Mouse (Mus musculus) C2C12 (cell line): ENCODE results near the gene Minar1. TPM values are rescaled to one million over a fixed set of nuclear protein-coding genes. Genes with fewer than 3 reads are reported as not detected.

ENCODE experiments used
- H3K27me3 ChIP-seq: one replicate; pipeline ENCODE4 v1.6.1; 2011; ENCODE audit not compliant: control insufficient read depth, insufficient read depth, insufficient read length
- H3K36me3 ChIP-seq: one replicate; pipeline ENCODE4 v1.6.1; 2011; ENCODE audit not compliant: control insufficient read depth, insufficient read depth
- H3K4me3 ChIP-seq: one replicate; pipeline ENCODE4 v1.5.1; 2011; ENCODE audit warnings: mild to moderate bottlenecking, control low read depth; ENCODE audit not compliant: poor library complexity, insufficient read depth, severe bottlenecking
- H3K79me2 ChIP-seq: one replicate; pipeline ENCODE4 v1.6.1; 2011; ENCODE audit not compliant: control insufficient read depth, insufficient read depth
- H3K79me3 ChIP-seq: one replicate; pipeline ENCODE4 v1.6.1; 2011; ENCODE audit warnings: low read depth, control low read depth
- H3ac ChIP-seq: one replicate; pipeline ENCODE3; 2011; ENCODE audit warnings: low read depth; ENCODE audit not compliant: control insufficient read depth, insufficient read length
- CEBPB ChIP-seq: IDR thresholded peaks from one replicate; pipeline ENCODE4 v1.6.1; 2011; ENCODE audit warnings: low read depth, mild to moderate bottlenecking, control low read depth, moderate library complexity
- CTCF ChIP-seq: IDR thresholded peaks from one replicate; pipeline ENCODE4 v1.5.1; 2011; ENCODE audit not compliant: control insufficient read depth, insufficient read depth, insufficient read length
- FOSL1 ChIP-seq: IDR thresholded peaks from one replicate; pipeline ENCODE4 v1.8.0; 2011; ENCODE audit warnings: mild to moderate bottlenecking, low read length; ENCODE audit not compliant: poor library complexity, insufficient read depth, severe bottlenecking
- MAX ChIP-seq: IDR thresholded peaks from one replicate; pipeline ENCODE4 v1.6.1; 2011; ENCODE audit warnings: mild to moderate bottlenecking, control low read depth
- MYOD1 ChIP-seq: IDR thresholded peaks from one replicate; pipeline ENCODE4 v1.6.1; 2011; ENCODE audit warnings: low read depth; ENCODE audit not compliant: control insufficient read depth, insufficient read length
- MYOG ChIP-seq: IDR thresholded peaks from one replicate; pipeline ENCODE4 v1.6.1; 2011; ENCODE audit not compliant: control insufficient read depth, insufficient read length; ENCODE audit errors: extremely low read depth
- USF1 ChIP-seq: IDR thresholded peaks from one replicate; pipeline ENCODE4 v1.6.1; 2011; ENCODE audit warnings: low read depth, mild to moderate bottlenecking, control low read depth, moderate library complexity
- long read RNA-seq, 2 experiments: library from polyadenylated mRNA; unstranded; transcript quantifications; one replicate each; pipeline ENCODE4 v2.0.0; 2019 to 2020
- polyA plus RNA-seq: library from polyadenylated mRNA; unstranded; fragments of >200 nt; fragmentation: generic; extraction: Trizol; gene quantifications from one replicate; pipeline ENCODE4 v1.2.1, GENCODE M21; 2012; ENCODE audit warnings: missing spikeins

Gene Minar1
- not detected for polyA plus RNA-seq
- long read RNA-seq, experiment 1, result 0 reads
- long read RNA-seq, experiment 2, result 0 reads

GRCm38 (mm10) chr9:89623006-89623760 lies at the start of gene Minar1:
Gene Minar1, minus strand, starts transcription at chr9:89623125.
- no peaks in the 10 kb centered on the region for H3K79me2 ChIP-seq
- H3K36me3 ChIP-seq, result no peaks in the 10 kb centered on the region
- peaks cover 11% of the 10 kb centered on the region for H3K27me3 ChIP-seq
- TF ChIP-seq MYOD1 (no peak), FOSL1 (no peak), USF1 (no peak), MAX (no peak), CTCF (no peak), CEBPB (no peak), MYOG (no peak)
- H3K79me3 ChIP-seq, result no peaks in the 10 kb centered on the region
- H3ac ChIP-seq, result no peak within 1 kb of the TSS
- no peak within 1 kb of the TSS for H3K4me3 ChIP-seq

GRCm38 (mm10) chr9:89669878-89670277 lies 47.0 kb upstream of the Minar1 start:
- no peak overlapping the region for H3ac ChIP-seq
- no peaks in the 10 kb centered on the region for H3K79me2 ChIP-seq
- H3K36me3 ChIP-seq, result no peaks in the 10 kb centered on the region
- no peak overlapping the region for H3K4me3 ChIP-seq
- no peaks in the 10 kb centered on the region for H3K79me3 ChIP-seq
- no peaks in the 10 kb centered on the region for H3K27me3 ChIP-seq
- TF ChIP-seq MYOG (no peak), USF1 (peak; percentile 26)

- H3K79me2 ChIP-seq, result no peaks in the 10 kb centered on the region
- H3K36me3 ChIP-seq, result no peaks in the 10 kb centered on the region
- no peaks in the 10 kb centered on the region for H3K27me3 ChIP-seq
- no peak overlapping the region for H3ac ChIP-seq
- TF ChIP-seq CTCF (no peak), MYOD1 (peak; percentile 95), CEBPB (peak; percentile 32)
- no peaks in the 10 kb centered on the region for H3K79me3 ChIP-seq
- no peak overlapping the region for H3K4me3 ChIP-seq
Measured at GRCm38 (mm10) chr9:89667306-89667942, 44.5 kb upstream of the Minar1 start.

- Histone ChIP-seq H3K79me3 (no peaks in the 10 kb centered on the region), H3ac (no peak overlapping the region), H3K79me2 (no peaks in the 10 kb centered on the region), H3K4me3 (no peak overlapping the region), H3K36me3 (no peaks in the 10 kb centered on the region), H3K27me3 (no peaks in the 10 kb centered on the region)
- TF ChIP-seq FOSL1 (no peak), USF1 (no peak), CTCF (no peak), MYOD1 (no peak), MAX (no peak), MYOG (no peak), CEBPB (no peak)
Measured at GRCm38 (mm10) chr9:89650913-89651312, 28.0 kb upstream of the Minar1 start.

GRCm38 (mm10) chr9:89637453-89637852 lies 14.5 kb upstream of the Minar1 start:
- TF ChIP-seq CEBPB, result no peak
- no peak for TF ChIP-seq MYOG
- TF ChIP-seq MYOD1, result no peak
- TF ChIP-seq MAX, result no peak
- TF ChIP-seq USF1, result no peak

More at GRCm38 (mm10) chr9:89637453-89637852, 14.5 kb upstream of the Minar1 start:
- no peak overlapping the region for H3ac ChIP-seq
- no peaks in the 10 kb centered on the region for H3K36me3 ChIP-seq
- no peaks in the 10 kb centered on the region for H3K79me3 ChIP-seq
- H3K79me2 ChIP-seq, result no peaks in the 10 kb centered on the region
- H3K4me3 ChIP-seq, result no peak overlapping the region
- no peaks in the 10 kb centered on the region for H3K27me3 ChIP-seq
